Mouse (Mus musculus): Measurements from ENCODE around the gene Cdk6.

DNA sequence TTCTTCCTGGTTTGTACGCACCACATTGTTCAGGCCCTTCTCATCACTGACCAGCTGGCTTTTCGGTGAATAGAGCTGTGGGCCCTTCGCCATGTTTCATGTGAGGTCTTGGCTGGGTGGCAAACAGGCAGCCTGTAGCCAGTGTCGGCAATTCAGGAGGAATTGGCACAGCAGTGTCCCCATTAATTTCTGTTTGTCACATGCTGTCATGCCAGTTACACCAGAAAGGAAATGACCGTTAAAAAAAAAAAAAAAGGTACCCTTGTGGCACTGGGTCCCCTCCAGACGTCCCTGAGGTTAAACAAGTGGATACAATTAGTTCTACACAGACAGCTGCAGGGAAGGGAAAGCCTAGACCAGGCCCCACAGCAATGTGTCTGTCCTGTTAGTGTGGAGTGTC, 63.8 kb downstream of the Cdk6 start:
- no peak for TF ChIP-seq POLR2A (IDR thresholded peaks at IDR 0.05; ENCODE audit: low read depth, low read length)
- no peak for TF ChIP-seq CTCF (IDR thresholded peaks at IDR 0.05; ENCODE audit: extremely low read depth, insufficient read depth, insufficient read length, insufficient replicate concordance)

All from spleen, adult 2 months (tissue).